Mouse (Mus musculus): Measurements from ENCODE around the gene Gm20806. TPM values are rescaled to one million over a fixed set of nuclear protein-coding genes. Genes with fewer than 3 reads are reported as not detected.
"Not testable (repeated sequence)": the region's sequence is repeated elsewhere in the genome, so short reads cannot be mapped to it uniquely, and the experiment has no call there.

The Gm20806 gene
- total RNA-seq (2021) = not detected

DNA sequence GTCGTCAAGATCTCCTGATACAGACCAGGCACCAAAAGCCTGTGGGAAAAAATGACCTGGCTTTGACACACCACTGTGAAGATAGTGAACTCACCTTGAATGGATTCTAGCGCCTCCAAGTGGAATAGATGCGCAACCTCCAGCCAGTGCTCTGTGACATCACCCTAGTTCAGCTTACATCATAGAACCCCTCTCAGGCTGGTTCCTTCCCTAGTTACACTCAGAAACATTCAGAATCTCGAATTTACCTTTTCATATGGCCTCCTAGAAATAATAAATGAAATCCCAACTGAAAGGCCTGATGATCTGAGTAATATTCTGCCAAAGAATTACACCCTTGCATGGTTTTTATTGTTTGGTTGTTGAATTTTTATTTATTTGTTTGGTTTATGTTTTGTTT, at the start of gene Gm20806:
Gene Gm20806, minus strand, starts transcription at position 101 of the 400 bp plus-strand sequence.
- intact Hi-C loops (cut with DNase I); DNase-seq: not testable (repeated sequence)

Data from left cerebral cortex, postnatal 4 days (tissue).